Mouse (Mus musculus) heart, adult 2 months (tissue): ENCODE data around the gene Eif4e3. TPM values are rescaled to one million over a fixed set of nuclear protein-coding genes. Genes with fewer than 3 reads are reported as not detected.

Source experiments
- DNase-seq, 2 experiments: peaks; one replicate each; pipeline ENCODE4 v3.0.0; 2021
- H3K27ac ChIP-seq: fragments of 200-600 bp; 2 replicates; pipeline ENCODE4 v1.8.1; 2022
- H3K27me3 ChIP-seq: fragments of 200-500 bp; 2 replicates; pipeline ENCODE4 v1.6.1; 2012; ENCODE audit warnings: mild to moderate bottlenecking, low read length, inconsistent platforms, mixed read lengths; ENCODE audit not compliant: control insufficient read depth, insufficient read depth
- H3K36me3 ChIP-seq: fragments of 200-500 bp; 2 replicates; pipeline ENCODE4 v1.6.1; 2012; ENCODE audit warnings: low read length, inconsistent platforms; ENCODE audit not compliant: control insufficient read depth, insufficient read depth
- H3K4me1 ChIP-seq: fragments of 200-500 bp; 2 replicates; pipeline ENCODE4 v1.6.1; 2011; ENCODE audit warnings: low read length; ENCODE audit not compliant: control insufficient read depth, insufficient read depth
- H3K4me3 ChIP-seq: fragments of 200-600 bp; 2 replicates; pipeline ENCODE4 v1.8.1; 2022
- H3K79me2 ChIP-seq: fragments of 200-500 bp; replicated peaks from 2 replicates; pipeline ENCODE4 v1.6.1; 2012; ENCODE audit warnings: mild to moderate bottlenecking, inconsistent platforms, low read length, moderate library complexity, mixed read lengths; ENCODE audit not compliant: control insufficient read depth, insufficient read depth
- H3K9ac ChIP-seq: fragments of 200-500 bp; 2 replicates; pipeline ENCODE4 v1.6.1; 2012; ENCODE audit warnings: low read depth, mild to moderate bottlenecking, control low read depth, inconsistent platforms, low read length, mixed read lengths
- CTCF ChIP-seq: fragments of 200-600 bp; IDR thresholded peaks from 2 replicates; pipeline ENCODE4 v1.8.1; 2022; ENCODE audit warnings: antibody characterized with exemption, mild to moderate bottlenecking, moderate library complexity
- EP300 ChIP-seq: fragments of 200-500 bp; IDR thresholded peaks from 2 replicates; pipeline ENCODE4 v1.6.1; 2011; ENCODE audit warnings: low read depth, low read length, control low read depth; ENCODE audit not compliant: insufficient read depth
- POLR2A ChIP-seq: fragments of 200-500 bp; IDR thresholded peaks from 2 replicates; pipeline ENCODE4 v1.6.1; 2011; ENCODE audit warnings: mild to moderate bottlenecking, low read depth, low read length, control low read depth; ENCODE audit not compliant: insufficient read depth
- WGBS: fragments of 180-500 bp; shearing (Covaris S2); methylation state at CpG from one replicate; pipeline ENCODE4 v1.1.7; 2018; 5-methylcytosine and 5-hydroxymethylcytosine counted together
- intact Hi-C: fragments of 180-260 bp; cut with DNase I; formaldehyde crosslinking; loops from one replicate; pipeline ENCODE4 v1.15.1; 2025
- polyA plus RNA-seq: library from polyadenylated mRNA; depleted of rRNA; stranded (reverse); fragments of >200 nt; gene quantifications from 2 replicates; pipeline ENCODE4 v1.2.3, GENCODE M21; 2012
- total RNA-seq, 2 experiments: library from RNA; stranded (reverse); gene quantifications; 2 replicates each; pipeline ENCODE4 v1.2.3; 2021

The Eif4e3 gene
- total and polyA plus RNA-seq, 3 experiments: 24.2 to 45.8 (median 36.6) TPM

DNA sequence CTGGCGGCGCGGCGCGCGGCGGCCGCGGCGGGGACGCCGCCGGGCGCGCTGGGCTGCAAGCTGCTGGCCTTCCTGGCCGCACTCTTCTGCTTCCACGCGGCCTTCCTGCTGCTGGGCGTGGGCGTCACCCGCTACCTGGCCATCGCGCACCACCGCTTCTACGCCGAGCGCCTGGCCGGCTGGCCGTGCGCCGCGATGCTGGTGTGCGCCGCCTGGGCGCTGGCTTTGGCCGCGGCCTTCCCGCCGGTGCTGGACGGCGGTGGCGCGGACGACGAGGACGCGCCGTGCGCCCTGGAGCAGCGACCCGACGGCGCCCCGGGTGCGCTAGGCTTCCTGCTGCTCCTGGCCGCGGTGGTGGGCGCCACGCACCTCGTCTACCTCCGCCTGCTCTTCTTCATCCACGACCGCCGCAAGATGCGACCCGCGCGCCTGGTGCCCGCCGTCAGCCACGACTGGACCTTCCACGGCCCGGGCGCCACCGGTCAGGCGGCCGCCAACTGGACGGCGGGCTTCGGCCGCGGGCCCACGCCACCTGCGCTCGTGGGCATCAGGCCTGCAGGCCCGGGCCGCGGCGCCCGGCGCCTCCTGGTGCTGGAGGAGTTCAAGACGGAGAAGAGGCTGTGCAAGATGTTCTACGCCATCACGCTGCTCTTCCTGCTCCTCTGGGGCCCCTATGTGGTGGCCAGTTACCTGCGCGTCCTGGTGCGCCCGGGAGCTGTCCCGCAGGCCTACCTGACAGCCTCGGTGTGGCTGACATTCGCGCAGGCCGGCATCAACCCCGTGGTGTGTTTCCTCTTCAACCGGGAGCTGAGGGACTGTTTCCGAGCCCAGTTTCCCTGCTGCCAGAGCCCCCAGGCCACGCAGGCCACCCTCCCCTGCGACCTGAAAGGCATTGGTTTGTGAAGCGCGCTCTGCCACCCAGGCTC, 26.6 kb upstream of the Eif4e3 start:
- peaks cover 9% of the 10 kb centered on the region for H3K27me3 ChIP-seq
- no peaks in the 10 kb centered on the region for H3K79me2 ChIP-seq
- H3K9ac ChIP-seq: peak overlapping the region; percentile 87
- no peaks in the 10 kb centered on the region for H3K4me1 ChIP-seq
- H3K4me3 ChIP-seq: peak overlapping the region; percentile 55
- no peak overlapping the region for H3K27ac ChIP-seq
- H3K36me3 ChIP-seq: no peaks in the 10 kb centered on the region
- WGBS: 3% methylated on average over 110 of the region's 110 CpGs
- no peak for DNase-seq
- TF ChIP-seq CTCF (no peak), EP300 (no peak), POLR2A (no peak)
- intact Hi-C loops: no loop called here

DNA sequence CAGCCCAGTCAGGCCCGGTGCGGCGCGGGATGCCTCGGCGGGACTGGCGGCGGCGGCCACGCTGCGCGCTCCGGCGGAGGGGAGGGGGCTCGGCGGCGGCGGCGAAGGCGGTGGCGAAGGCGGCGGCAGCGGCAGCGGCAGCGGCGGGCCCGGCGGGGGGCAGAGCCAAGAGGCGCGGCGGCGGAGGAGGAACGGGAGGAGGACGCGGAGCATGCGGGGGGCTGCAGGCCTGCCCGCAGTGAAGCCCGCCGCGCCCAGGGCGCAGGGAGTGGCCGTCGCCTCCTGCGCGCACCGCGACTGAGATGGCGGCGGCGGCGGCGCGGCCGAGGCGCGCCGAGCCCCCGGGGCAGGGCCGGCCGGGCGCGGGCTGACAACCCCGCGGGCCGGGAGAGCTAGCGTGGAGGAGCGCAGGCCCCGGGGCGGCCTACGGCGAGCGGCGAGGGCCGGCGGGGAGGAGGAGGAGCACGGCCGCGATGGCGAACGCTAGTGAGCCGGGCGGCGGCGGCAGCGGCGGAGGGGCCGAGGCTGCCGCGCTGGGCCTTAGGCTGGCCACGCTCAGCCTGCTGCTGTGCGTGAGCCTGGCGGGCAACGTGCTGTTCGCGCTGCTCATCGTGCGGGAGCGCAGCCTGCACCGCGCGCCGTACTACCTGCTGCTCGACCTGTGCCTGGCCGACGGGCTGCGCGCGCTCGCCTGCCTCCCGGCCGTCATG, 25.8 kb upstream of the Eif4e3 start, which contains the start of gene Gpr27:
Gpr27 (plus strand) TSS at position 474 of the 710 bp plus-strand sequence.
- under 1% methylated on average over 94 of the region's 112 CpGs for WGBS
- no peaks in the 10 kb centered on the region for H3K79me2 ChIP-seq
- peak; percentile 27 to 29 for DNase-seq

DNA sequence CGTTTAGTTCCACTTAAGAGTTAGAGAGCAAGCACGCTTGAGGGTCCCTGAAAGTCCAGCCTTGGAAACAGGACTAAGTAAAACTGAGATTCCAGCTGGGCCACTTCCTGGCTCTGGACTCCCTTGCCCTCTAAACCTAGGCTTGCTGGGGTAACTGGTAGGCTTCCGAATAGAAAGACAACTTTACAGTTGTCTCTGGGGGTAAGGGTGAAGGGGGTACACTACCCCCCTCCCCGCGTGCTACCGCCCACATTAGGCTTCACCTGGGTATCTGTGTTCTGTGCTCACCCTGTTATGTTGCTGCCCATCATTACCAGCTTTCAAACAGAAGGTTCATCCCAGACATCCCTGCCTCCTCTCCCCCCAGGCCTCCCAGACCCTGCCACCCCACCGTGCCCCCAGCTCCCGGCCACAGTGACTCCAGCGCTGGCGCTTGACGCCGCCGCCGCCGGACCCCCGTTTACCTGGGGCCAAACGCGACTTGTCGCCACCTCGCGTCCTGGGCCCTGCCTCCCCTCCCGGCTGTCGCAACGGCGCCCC, 25.2 kb upstream of the Eif4e3 start:
- H3K9ac ChIP-seq: peak overlapping the region; percentile 87
- no peaks in the 10 kb centered on the region for H3K36me3 ChIP-seq
- TF ChIP-seq EP300 (no peak), CTCF (no peak), POLR2A (no peak)
- H3K27me3 ChIP-seq: peaks cover 9% of the 10 kb centered on the region
- no peaks in the 10 kb centered on the region for H3K4me1 ChIP-seq
- intact Hi-C loops: no loop called here
- no peak overlapping the region for H3K27ac ChIP-seq
- WGBS: 13% methylated on average over 25 of the region's 25 CpGs
- H3K4me3 ChIP-seq: peak overlapping the region; percentile 22
- no peak for DNase-seq
- no peaks in the 10 kb centered on the region for H3K79me2 ChIP-seq

More for the DNA sequence above, 25.8 kb upstream of the Eif4e3 start, which contains the start of gene Gpr27:
- intact Hi-C loops: no loop called here
- H3K4me1 ChIP-seq: no peaks in the 10 kb centered on the region
- H3K27me3 ChIP-seq: peaks cover 9% of the 10 kb centered on the region
- H3K9ac ChIP-seq: peak within 1 kb of the TSS; percentile 87
- H3K4me3 ChIP-seq: peak within 1 kb of the TSS; percentile 55
- no peak within 1 kb of the TSS for H3K27ac ChIP-seq
- no peaks in the 10 kb centered on the region for H3K36me3 ChIP-seq
- TF ChIP-seq CTCF: no peak
- no peak for TF ChIP-seq POLR2A
- TF ChIP-seq EP300: no peak

DNA sequence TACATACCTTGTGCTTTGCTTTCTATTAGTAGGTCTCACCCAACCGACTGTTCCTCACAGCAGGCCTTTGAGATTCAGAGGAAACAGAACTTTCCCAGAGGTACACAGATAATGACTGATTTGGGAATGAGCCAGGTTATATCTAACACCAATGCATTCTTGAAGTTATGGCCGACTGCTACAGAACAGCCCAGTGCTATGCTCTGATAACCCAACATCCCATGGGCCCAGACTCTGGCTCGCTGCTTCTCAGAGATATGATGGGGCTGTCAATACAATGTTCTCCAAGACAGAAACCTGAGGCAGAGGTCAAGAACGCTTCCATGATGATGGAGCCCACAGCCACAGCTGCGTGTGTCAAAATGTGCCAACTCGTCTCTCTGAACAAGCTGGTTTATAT, 21.9 kb upstream of the Eif4e3 start:
- intact Hi-C loops: no loop called here
- no peak overlapping the region for H3K4me3 ChIP-seq
- no peaks in the 10 kb centered on the region for H3K4me1 ChIP-seq
- no peaks in the 10 kb centered on the region for H3K79me2 ChIP-seq
- H3K27me3 ChIP-seq: peaks cover 9% of the 10 kb centered on the region
- WGBS: 45% methylated on average over 6 of the region's 6 CpGs
- H3K36me3 ChIP-seq: no peaks in the 10 kb centered on the region
- no peak overlapping the region for H3K9ac ChIP-seq
- TF ChIP-seq EP300 (no peak), POLR2A (no peak), CTCF (no peak)
- no peak overlapping the region for H3K27ac ChIP-seq
- no peak for DNase-seq

DNA sequence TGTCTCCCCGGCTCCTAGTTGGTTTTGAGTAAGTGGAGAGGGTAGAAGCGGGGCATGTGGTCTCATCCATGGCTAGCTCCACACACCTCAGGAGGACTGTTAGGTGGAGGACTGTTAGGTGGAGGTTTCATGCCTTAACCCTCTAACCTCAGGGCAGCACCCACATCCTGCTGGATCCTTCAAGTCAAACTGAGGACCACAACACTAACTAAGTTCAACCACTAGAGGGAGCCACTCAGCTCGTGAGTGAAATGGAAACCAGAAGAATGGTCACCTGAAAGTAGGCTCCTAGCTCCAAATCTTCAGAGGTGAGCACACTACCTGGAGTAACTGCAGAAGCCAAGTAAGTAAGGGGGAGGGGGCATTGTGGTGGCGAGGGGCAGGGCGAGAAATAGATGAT, 18.3 kb upstream of the Eif4e3 start:
- Histone ChIP-seq H3K79me2 (no peaks in the 10 kb centered on the region), H3K9ac (no peak overlapping the region), H3K27me3 (no peaks in the 10 kb centered on the region; the same call in 1 of the 2 replicates), H3K36me3 (no peaks in the 10 kb centered on the region), H3K4me1 (no peaks in the 10 kb centered on the region), H3K4me3 (no peak overlapping the region), H3K27ac (no peak overlapping the region)
- 56% methylated on average over 5 of the region's 5 CpGs for WGBS
- TF ChIP-seq CTCF (peak; percentile 61), POLR2A (no peak)
- no peak for DNase-seq
- intact Hi-C loops: no loop called here
